Mouse (Mus musculus): Measurements from ENCODE around the gene Xpnpep3. TPM values are rescaled to one million over a fixed set of nuclear protein-coding genes. Genes with fewer than 3 reads are reported as not detected.

Gene Xpnpep3
- 10 to 100 TPM; 15.0 to 17.9 TPM for total RNA-seq (2023)

DNA sequence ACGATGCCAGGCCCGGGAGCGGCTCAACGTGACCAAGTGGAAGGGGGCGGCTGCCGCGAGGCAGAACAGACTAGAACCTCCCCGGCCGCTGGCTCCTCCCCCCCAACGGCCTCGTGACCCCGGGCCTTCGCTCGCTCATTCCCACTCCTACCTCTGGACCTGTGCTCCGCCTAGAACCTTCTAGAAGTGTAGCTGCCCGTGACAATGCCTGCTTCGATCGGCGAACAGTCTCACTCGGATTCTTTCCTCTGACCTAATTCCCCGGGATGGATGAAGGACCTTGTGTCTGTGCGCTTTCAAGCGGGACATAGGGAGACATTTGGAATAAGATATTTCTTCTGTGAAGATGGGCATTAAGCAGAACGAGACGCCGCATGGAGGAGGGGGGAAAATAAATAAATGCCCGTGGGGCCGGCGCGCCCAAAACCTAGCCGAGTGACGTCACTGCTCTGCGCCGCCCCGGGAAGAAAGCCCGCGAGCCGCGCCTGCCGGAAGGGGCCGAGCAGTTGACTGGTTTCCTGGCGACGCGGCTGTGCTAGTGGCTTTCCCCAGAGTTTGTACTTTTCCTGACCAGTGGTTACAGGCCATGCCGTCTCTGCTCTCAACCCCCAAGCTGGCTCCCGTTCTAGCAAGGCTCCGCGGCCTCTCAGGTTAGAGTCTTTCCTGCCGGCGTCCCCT is at the start of gene Xpnpep3, which contains the start of gene St13:
TSS of gene Xpnpep3 (plus strand) at position 501 of the 678 bp plus-strand sequence.
TSS of gene St13 (minus strand) at position 440 of the 678 bp plus-strand sequence.

GRCm38 (mm10) chr15:81360345-81361021 is 39.5 kb upstream of the Xpnpep3 start, which contains the start of gene Slc25a17:
TSS of gene Slc25a17 (minus strand) at chr15:81360812.

GRCm38 (mm10) chr15:81408199-81408598 is 8.3 kb downstream of the Xpnpep3 start, which contains the start of gene Dnajb7:
TSS of gene Dnajb7 (minus strand) at chr15:81408299.

DNA sequence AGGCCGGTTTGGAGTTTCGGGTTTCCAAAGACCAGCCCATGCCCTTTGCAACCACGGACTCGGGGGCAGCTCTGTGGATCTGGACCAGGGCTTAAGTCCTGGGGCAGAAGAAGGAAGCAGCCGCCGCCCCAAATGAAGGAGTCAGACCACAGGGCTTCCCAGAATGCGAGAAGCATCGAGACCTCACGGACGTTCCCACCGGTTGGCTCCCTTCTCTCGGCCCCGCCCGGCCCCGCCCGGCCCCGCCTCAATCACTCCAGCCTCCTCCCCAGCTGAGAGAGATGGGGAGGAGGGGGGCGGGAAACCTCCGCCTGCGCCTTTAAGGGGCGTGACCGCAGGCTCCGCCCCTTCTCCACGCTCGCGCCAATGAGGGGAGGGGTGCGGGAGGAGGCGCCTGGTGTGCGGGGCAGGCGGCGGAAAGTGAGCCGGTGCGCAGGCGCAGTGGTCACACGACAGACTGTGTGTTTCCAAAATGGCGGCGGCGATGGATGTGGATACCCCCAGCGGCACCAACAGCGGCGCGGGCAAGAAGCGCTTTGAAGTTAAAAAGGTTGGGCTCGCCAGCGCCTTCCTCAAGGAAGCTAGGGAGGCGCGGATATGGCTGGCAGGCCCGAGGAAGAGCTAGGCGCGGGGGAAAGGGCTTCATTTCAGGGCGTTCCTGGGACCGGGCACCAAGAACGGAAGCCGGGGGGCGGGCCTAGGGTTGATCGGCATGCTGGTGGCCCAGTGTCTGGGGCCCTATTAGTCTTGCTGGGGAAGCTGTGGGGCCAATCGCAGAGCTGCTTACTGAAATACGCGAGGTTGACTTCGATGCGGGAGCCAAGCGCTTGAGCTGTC is 66.2 kb downstream of the Xpnpep3 start, which contains the start of gene Rbx1:
TSS of gene Rbx1 (plus strand) at position 396 of the 837 bp plus-strand sequence.

Other genes starting within 250 kb of the Xpnpep3 start
- 100 to 1,000 TPM; 205 to 218 TPM for gene Mrtfa, start 209.4 kb upstream of the Xpnpep3 start, total RNA-seq (2023)
- gene Mchr1, start 164.6 kb upstream of the Xpnpep3 start, total RNA-seq (2023): not detected
- 10 to 100 TPM; 35.5 to 40.9 TPM for gene Slc25a17, start 39.3 kb upstream of the Xpnpep3 start, total RNA-seq (2023)
- gene St13, start 61 bp upstream of the Xpnpep3 start, total RNA-seq (2023): 100 to 1,000 TPM in 1 of 2 experiments, 10 to 100 TPM in 1; 96.8 to 110 TPM
- not detected for gene Dnajb7, start 8.2 kb downstream of the Xpnpep3 start, total RNA-seq (2023)
- 10 to 100 TPM; 75.1 to 97.7 TPM for gene Rbx1, start 66.2 kb downstream of the Xpnpep3 start, total RNA-seq (2023)
- gene Ep300, start 185.2 kb downstream of the Xpnpep3 start, total RNA-seq (2023): 100 to 1,000 TPM; 152 to 163 TPM

Data from T-cell, adult 66 days (primary cell).